Mouse (Mus musculus) left cerebral cortex, postnatal 4 days (tissue): ENCODE data around the gene Hist2h2ac. TPM values are rescaled to one million over a fixed set of nuclear protein-coding genes. Genes with fewer than 3 reads are reported as not detected.

Experiments
- microRNA-seq: library from miRNA; unstranded; fragments of <30 nt; microRNA quantifications from one replicate; pipeline ENCODE4 v1.2.0, GENCODE M21; 2022
- total RNA-seq, 2 experiments: library from RNA; stranded (reverse); gene quantifications; 2 replicates each; pipeline ENCODE4 v1.2.3; 2021

Gene Hist2h2ac
- total RNA-seq, 2 experiments from 2014 or later: 70.9 to 71.7 TPM

Small RNA genes lying within 50 kb of the gene (microRNA-seq; reads per million reads assigned to microRNA genes)
- not detected for gene Gm44492
- gene Gm47311: not detected
- not detected for gene Gm47313

Other genes starting within 250 kb of the Hist2h2ac start
- gene Plekho1, start 224.9 kb downstream of the Hist2h2ac start, total RNA-seq: 10 to 100 TPM; 83.3 to 89.3 TPM
- gene Vps45, start 162.4 kb downstream of the Hist2h2ac start, total RNA-seq: 10 to 100 TPM; 53.6 to 54.1 TPM
- 10 to 100 TPM; 17.6 to 17.9 TPM for gene Otud7b, start 116.4 kb downstream of the Hist2h2ac start, total RNA-seq
- 1 to 10 TPM; 6.4 to 7.0 TPM for gene Mtmr11, start 58.9 kb downstream of the Hist2h2ac start, total RNA-seq
- 10 to 100 TPM; 62.0 to 63.6 TPM for gene Sf3b4, start 48.5 kb downstream of the Hist2h2ac start, total RNA-seq
- 100 to 1,000 TPM; 241 to 264 TPM for gene Sv2a, start 39.7 kb downstream of the Hist2h2ac start, total RNA-seq
- gene Bola1, start 1.2 kb downstream of the Hist2h2ac start, total RNA-seq: 10 to 100 TPM; 18.7 to 24.7 TPM
- 10 to 100 TPM; 21.6 to 26.0 TPM for gene Hist2h2ab, start 1.0 kb downstream of the Hist2h2ac start, total RNA-seq
- 1 to 10 TPM; 4.6 to 5.2 TPM for gene Hist2h2be, start 239 bp upstream of the Hist2h2ac start, total RNA-seq
- 10 to 100 TPM; 26.7 to 36.2 TPM for gene Hist2h3c2, start 18.2 kb upstream of the Hist2h2ac start, total RNA-seq
- 100 to 1,000 TPM; 517 to 538 TPM for gene Hist2h2aa2, start 19.4 kb upstream of the Hist2h2ac start, total RNA-seq
- 10 to 100 TPM in 1 of 2 experiments, 1 to 10 TPM in 1; 9.5 to 10.0 TPM for gene Hist2h2aa1, start 24.6 kb upstream of the Hist2h2ac start, total RNA-seq
- gene Hist2h3c1, start 25.8 kb upstream of the Hist2h2ac start, total RNA-seq: under 1 TPM in 1 of 2 experiments, not detected in 1; 0.90 TPM
- gene Hist2h4, start 42.4 kb upstream of the Hist2h2ac start, total RNA-seq: 10 to 100 TPM; 53.4 to 58.8 TPM
- gene Hist2h3b, start 47.8 kb upstream of the Hist2h2ac start, total RNA-seq: 100 to 1,000 TPM; 250 to 268 TPM
- 100 to 1,000 TPM; 306 to 312 TPM for gene Hist2h2bb, start 48.9 kb upstream of the Hist2h2ac start, total RNA-seq
- 1 to 10 TPM in 1 of 2 experiments, under 1 TPM in 1; 0.52 to 1.2 TPM for gene Fcgr1, start 73.1 kb upstream of the Hist2h2ac start, total RNA-seq
- gene BC107364, start 231.4 kb upstream of the Hist2h2ac start, total RNA-seq: not detected